Comparison of ENCODE assay signal across 8 mouse cellular contexts in genomic region chr3:21564211-21564781, GRCm38 (mm10).
A peak's percentile ranks its signal among the peaks of the same experiment; 100 is the strongest.
DNase-seq lines count a peak whose midpoint lies in the region; ATAC-seq lines count a peak whose summit lies in the region.

No protein-coding gene starts in this region.

- H3K4me2 ChIP-seq in midbrain, embryonic 12.5 days (replicated peaks) = peak overlapping the region; percentile 11; the same call in 1 of the 2 replicates
- no peak overlapping the region for H3K4me2 ChIP-seq in liver, embryonic 11.5 days

- H3K27ac ChIP-seq in midbrain, embryonic 12.5 days (replicated peaks) = peak overlapping the region; percentile 72
- H3K27ac ChIP-seq in liver, embryonic 11.5 days (ENCODE audit: low read depth, low read length) = no peak overlapping the region

- no peak overlapping the region for H3K4me3 ChIP-seq in midbrain, embryonic 12.5 days
- H3K4me3 ChIP-seq in liver, embryonic 11.5 days (ENCODE audit: low read depth, low read length) = no peak overlapping the region

- ATAC-seq in midbrain, embryonic 12.5 days (ENCODE audit: low FRiP score, low read depth) = peak; percentile 88
- no peak for ATAC-seq in liver, embryonic 11.5 days (replicated peaks; ENCODE audit: low FRiP score)

- 19% methylated on average over 3 of the region's 3 CpGs for WGBS in midbrain, embryonic 12.5 days
- 37% methylated on average over 3 of the region's 3 CpGs for WGBS in liver, embryonic 11.5 days

- DNase-seq in adrenal gland, adult 2 months = peak; percentile 41
- DNase-seq in embryo, embryonic 9.5 days (ENCODE audit: extremely low spot score) = peak; percentile 75
- DNase-seq in gastrocnemius, postnatal 25 days = peak; percentile 79
- DNase-seq in hindlimb bud, embryonic 11.5 days (ENCODE audit: extremely low spot score, low read depth, low spot score) = peak; percentile 61
- peak; percentile 74 to 82 for DNase-seq in left cerebral cortex, adult 18-20 months (ENCODE audit: low spot score in 2 of 2)
- DNase-seq in skeletal muscle tissue, adult 2 months (ENCODE audit: low read depth, low spot score) = peak; percentile 92
- DNase-seq in liver, embryonic 11.5 days (ENCODE audit: low spot score) = no peak

- no peaks in the 10 kb centered on the region for H3K36me3 ChIP-seq in midbrain, embryonic 12.5 days
- H3K36me3 ChIP-seq in liver, embryonic 11.5 days (ENCODE audit: control insufficient read depth, insufficient read depth, low read length) = no peaks in the 10 kb centered on the region

- no peak overlapping the region for H3K9ac ChIP-seq in midbrain, embryonic 12.5 days (replicated peaks)
- no peak overlapping the region for H3K9ac ChIP-seq in liver, embryonic 11.5 days (ENCODE audit: low read depth, low read length)

- peaks cover 14% of the 10 kb centered on the region for H3K4me1 ChIP-seq in midbrain, embryonic 12.5 days
- H3K4me1 ChIP-seq in liver, embryonic 11.5 days (replicated peaks; ENCODE audit: control insufficient read depth, insufficient read depth, low read length) = no peaks in the 10 kb centered on the region

- no peaks in the 10 kb centered on the region for H3K9me3 ChIP-seq in midbrain, embryonic 12.5 days
- no peaks in the 10 kb centered on the region for H3K9me3 ChIP-seq in liver, embryonic 11.5 days (ENCODE audit: control insufficient read depth, low read length)

- no peaks in the 10 kb centered on the region for H3K27me3 ChIP-seq in midbrain, embryonic 12.5 days
- no peaks in the 10 kb centered on the region for H3K27me3 ChIP-seq in liver, embryonic 11.5 days (replicated peaks; ENCODE audit: control insufficient read depth, insufficient read depth, low read length)
